Mouse (Mus musculus) stomach, postnatal 0 days (tissue): ENCODE measurements around the gene Cysltr2.

ENCODE experiments used
- CTCF ChIP-seq: IDR thresholded peaks from 2 replicates; pipeline ENCODE4 v1.5.1; 2016; ENCODE audit warnings: antibody characterized with exemption, low read depth, mild to moderate bottlenecking, moderate library complexity
- EP300 ChIP-seq: optimal IDR thresholded peaks from 2 replicates; pipeline ENCODE3; 2016; ENCODE audit warnings: antibody characterized with exemption

DNA sequence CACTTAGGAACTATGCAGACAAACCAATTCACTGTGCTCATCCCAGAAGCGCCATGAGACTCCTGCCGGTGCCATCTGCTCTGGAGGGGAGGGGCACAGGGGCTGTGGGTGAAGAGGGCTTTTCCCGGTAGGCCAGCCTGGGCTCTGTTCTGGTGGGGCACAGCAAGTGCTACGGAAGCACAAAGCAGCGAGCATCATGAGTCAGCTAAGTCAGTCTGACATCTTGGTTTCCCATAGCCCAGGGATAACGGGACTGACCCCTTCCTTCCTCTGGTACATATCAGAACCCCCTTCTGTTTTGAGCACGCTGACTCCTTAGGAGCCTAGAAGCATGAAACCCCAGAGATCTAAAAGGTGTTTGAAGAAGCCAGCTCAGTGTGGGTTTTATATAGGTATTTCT is 15.5 kb upstream of the Cysltr2 start:
- TF ChIP-seq CTCF (no peak), EP300 (no peak)
